Mouse (Mus musculus) CH12F3 (cell line): Measurements from ENCODE around the gene Naa15.
"Not testable (repeated sequence)": the region's sequence is repeated elsewhere in the genome, so short reads cannot be mapped to it uniquely, and the experiment has no call there.

Experiments used
- in situ Hi-C: fragments of 300-500 bp; cut with MboI; formaldehyde crosslinking; loops from 2 replicates; pipeline ENCODE4 v1.14.3; 2020; ENCODE audit warnings: low sequenced_read_pairs

Naa15 gene

GRCm38 (mm10) chr3:51393018-51393417 lies 21.9 kb upstream of the Naa15 start:
- in situ Hi-C loops: not testable (repeated sequence)

GRCm38 (mm10) chr3:51393651-51394050 lies 21.3 kb upstream of the Naa15 start:
- in situ Hi-C loops: no loop called here

GRCm38 (mm10) chr3:51394881-51395280 lies 20.1 kb upstream of the Naa15 start:
- in situ Hi-C loops: no loop called here

GRCm38 (mm10) chr3:51395461-51396145 lies 19.3 kb upstream of the Naa15 start:
- in situ Hi-C loops: no loop called here

- in situ Hi-C loops: no loop called here
These were observed 18.5 kb upstream of the Naa15 start, which contains the start of gene Mgarp for GRCm38 (mm10) chr3:51396219-51397068. TSS of gene Mgarp (minus strand) at chr3:51396738.

- in situ Hi-C loops: no loop called here
These were observed 17.1 kb upstream of the Naa15 start for GRCm38 (mm10) chr3:51397700-51398299.

GRCm38 (mm10) chr3:51398667-51399066 lies 16.3 kb upstream of the Naa15 start:
- in situ Hi-C loops: no loop called here

GRCm38 (mm10) chr3:51399531-51399930 lies 15.4 kb upstream of the Naa15 start:
- in situ Hi-C loops: no loop called here

- in situ Hi-C loops: no loop called here
These were observed 14.3 kb upstream of the Naa15 start for GRCm38 (mm10) chr3:51400682-51401081.

- in situ Hi-C loops: not testable (repeated sequence)
These were observed 12.9 kb upstream of the Naa15 start for GRCm38 (mm10) chr3:51402054-51402453.

GRCm38 (mm10) chr3:51402628-51403027 lies 12.3 kb upstream of the Naa15 start:
- in situ Hi-C loops: no loop called here

GRCm38 (mm10) chr3:51407870-51408560 lies 6.9 kb upstream of the Naa15 start:
- in situ Hi-C loops: no loop called here

- in situ Hi-C loops: no loop called here
These were observed 6.3 kb upstream of the Naa15 start, which contains the start of gene Ndufc1 for GRCm38 (mm10) chr3:51408561-51409183. TSS of gene Ndufc1 (minus strand) at chr3:51408988.

- in situ Hi-C loops: no loop called here
These were observed 2.5 kb upstream of the Naa15 start for GRCm38 (mm10) chr3:51412457-51412856.

GRCm38 (mm10) chr3:51413276-51413675 lies 1.7 kb upstream of the Naa15 start:
- in situ Hi-C loops: no loop called here

GRCm38 (mm10) chr3:51416073-51416363 lies 1.1 kb downstream of the Naa15 start:
- in situ Hi-C loops: no loop called here

GRCm38 (mm10) chr3:51416364-51417134 lies 1.6 kb downstream of the Naa15 start:
- in situ Hi-C loops: no loop called here

- in situ Hi-C loops: no loop called here
These were observed 2.1 kb downstream of the Naa15 start for GRCm38 (mm10) chr3:51417135-51417458.

GRCm38 (mm10) chr3:51417485-51417884 lies 2.5 kb downstream of the Naa15 start:
- in situ Hi-C loops: no loop called here

GRCm38 (mm10) chr3:51417966-51418365 lies 3.0 kb downstream of the Naa15 start:
- in situ Hi-C loops: no loop called here
